Mouse (Mus musculus): ENCODE measurements around the gene Acadvl. TPM values are rescaled to one million over a fixed set of nuclear protein-coding genes. Genes with fewer than 3 reads are reported as not detected.
A peak's percentile ranks its signal among the peaks of the same experiment; 100 is the strongest.
"Not testable (repeated sequence)": the region's sequence is repeated elsewhere in the genome, so short reads cannot be mapped to it uniquely, and the experiment has no call there.

Gene Acadvl
- polyA plus RNA-seq, 1 experiment from 2014 or later = 61.9 TPM

- Histone ChIP-seq H3K4me3 (peak overlapping the region; percentile 35), H3K4me1 (peaks cover 86% of the 10 kb centered on the region), H3K27me3 (no peaks in the 10 kb centered on the region), H3K9me3 (replicated peaks) (no peaks in the 10 kb centered on the region), H3K4me2 (replicated peaks) (peak overlapping the region; percentile 65), H3K36me3 (no peaks in the 10 kb centered on the region), H3K9ac (peak overlapping the region; percentile 57; the same call in 1 of the 2 replicates), H3K27ac (peak overlapping the region; percentile 67)
- ATAC-seq (ENCODE audit: low FRiP score) = no peak
- 12% methylated on average over 6 of the region's 6 CpGs for WGBS
Measured at GRCm38 (mm10) chr11:70024151-70024514, 8.9 kb upstream of the Acadvl start.

GRCm38 (mm10) chr11:70023481-70024150 lies 8.4 kb upstream of the Acadvl start:
- Histone ChIP-seq H3K27ac (peak overlapping the region; percentile 67), H3K4me2 (replicated peaks) (peak overlapping the region; percentile 65), H3K4me3 (peak overlapping the region; percentile 35), H3K4me1 (peaks cover 86% of the 10 kb centered on the region), H3K9ac (peak overlapping the region; percentile 57), H3K36me3 (no peaks in the 10 kb centered on the region), H3K27me3 (no peaks in the 10 kb centered on the region), H3K9me3 (replicated peaks) (no peaks in the 10 kb centered on the region)
- ATAC-seq (ENCODE audit: low FRiP score) = no peak
- 5% methylated on average over 23 of the region's 29 CpGs for WGBS

GRCm38 (mm10) chr11:70021264-70022132 lies 6.3 kb upstream of the Acadvl start:
- H3K27me3 ChIP-seq = no peaks in the 10 kb centered on the region
- WGBS = 2% methylated on average over 40 of the region's 40 CpGs
- no peaks in the 10 kb centered on the region for H3K9me3 ChIP-seq (replicated peaks)
- peak; percentile 76 for ATAC-seq (ENCODE audit: low FRiP score)
- H3K27ac ChIP-seq = peak overlapping the region; percentile 94
- peak overlapping the region; percentile 91 for H3K4me2 ChIP-seq (replicated peaks)
- H3K4me3 ChIP-seq = peak overlapping the region; percentile 71
- H3K9ac ChIP-seq = peak overlapping the region; percentile 96; the same call in 1 of the 2 replicates
- peaks cover 80% of the 10 kb centered on the region for H3K4me1 ChIP-seq
- no peaks in the 10 kb centered on the region for H3K36me3 ChIP-seq

GRCm38 (mm10) chr11:70020731-70021263 lies 5.6 kb upstream of the Acadvl start:
- H3K27ac ChIP-seq = peak overlapping the region; percentile 94
- peak overlapping the region; percentile 91 for H3K4me2 ChIP-seq (replicated peaks)
- H3K9me3 ChIP-seq (replicated peaks) = no peaks in the 10 kb centered on the region
- H3K4me1 ChIP-seq = peaks cover 73% of the 10 kb centered on the region
- WGBS = 0% methylated on average over 8 of the region's 8 CpGs
- H3K9ac ChIP-seq = peak overlapping the region; percentile 96
- ATAC-seq (ENCODE audit: low FRiP score) = peak; percentile 82
- no peaks in the 10 kb centered on the region for H3K27me3 ChIP-seq
- peak overlapping the region; percentile 71 for H3K4me3 ChIP-seq
- no peaks in the 10 kb centered on the region for H3K36me3 ChIP-seq

GRCm38 (mm10) chr11:70020022-70020631 lies 4.9 kb upstream of the Acadvl start:
- peak overlapping the region; percentile 91 for H3K4me2 ChIP-seq (replicated peaks)
- peaks cover 68% of the 10 kb centered on the region for H3K4me1 ChIP-seq
- H3K36me3 ChIP-seq = no peaks in the 10 kb centered on the region
- no peak for ATAC-seq (ENCODE audit: low FRiP score)
- peak overlapping the region; percentile 96 for H3K9ac ChIP-seq
- H3K27ac ChIP-seq = peak overlapping the region; percentile 94
- 24% methylated on average over 7 of the region's 8 CpGs for WGBS
- H3K9me3 ChIP-seq (replicated peaks) = no peaks in the 10 kb centered on the region
- H3K27me3 ChIP-seq = no peaks in the 10 kb centered on the region
- peak overlapping the region; percentile 71 for H3K4me3 ChIP-seq

GRCm38 (mm10) chr11:70019495-70020021 lies 4.3 kb upstream of the Acadvl start:
- Histone ChIP-seq H3K9ac (peak overlapping the region; percentile 96), H3K9me3 (replicated peaks) (no peaks in the 10 kb centered on the region), H3K27me3 (no peaks in the 10 kb centered on the region), H3K27ac (peak overlapping the region; percentile 94), H3K36me3 (no peaks in the 10 kb centered on the region), H3K4me1 (peaks cover 67% of the 10 kb centered on the region), H3K4me2 (replicated peaks) (peak overlapping the region; percentile 91), H3K4me3 (peak overlapping the region; percentile 71)
- WGBS = 25% methylated on average over 1 of the region's 2 CpGs
- no peak for ATAC-seq (ENCODE audit: low FRiP score)

GRCm38 (mm10) chr11:70018131-70018990 lies 3.1 kb upstream of the Acadvl start:
- Histone ChIP-seq H3K9me3 (replicated peaks) (no peaks in the 10 kb centered on the region), H3K36me3 (peaks cover 2% of the 10 kb centered on the region; the same call in 1 of the 2 replicates), H3K4me2 (replicated peaks) (peak overlapping the region; percentile 91), H3K9ac (peak overlapping the region; percentile 96), H3K4me3 (peak overlapping the region; percentile 71), H3K4me1 (peaks cover 64% of the 10 kb centered on the region), H3K27ac (peak overlapping the region; percentile 94), H3K27me3 (no peaks in the 10 kb centered on the region)
- 1% methylated on average over 21 of the region's 25 CpGs for WGBS
- ATAC-seq (ENCODE audit: low FRiP score) = no peak

- Histone ChIP-seq H3K36me3 (peaks cover 13% of the 10 kb centered on the region), H3K27ac (peak overlapping the region; percentile 94), H3K4me2 (replicated peaks) (peak overlapping the region; percentile 91), H3K27me3 (no peaks in the 10 kb centered on the region), H3K9me3 (replicated peaks) (no peaks in the 10 kb centered on the region), H3K4me1 (peaks cover 54% of the 10 kb centered on the region), H3K4me3 (peak overlapping the region; percentile 71; the same call in 1 of the 2 replicates), H3K9ac (peak overlapping the region; percentile 96)
- WGBS = 44% methylated on average over 7 of the region's 7 CpGs
- no peak for ATAC-seq (ENCODE audit: low FRiP score)
Measured at GRCm38 (mm10) chr11:70017199-70017767, 2.1 kb upstream of the Acadvl start.

GRCm38 (mm10) chr11:70016669-70017068 lies 1.5 kb upstream of the Acadvl start, which contains the start of gene Dlg4:
Gene Dlg4 (plus strand): TSS chr11:70016942.
- peak within 1 kb of the TSS; percentile 71; the same call in 1 of the 2 replicates for H3K4me3 ChIP-seq
- WGBS = 78% methylated on average over 3 of the region's 3 CpGs
- no peak for ATAC-seq (ENCODE audit: low FRiP score)
- no peaks in the 10 kb centered on the region for H3K9me3 ChIP-seq (replicated peaks)
- H3K4me2 ChIP-seq (replicated peaks) = peak within 1 kb of the TSS; percentile 91
- no peaks in the 10 kb centered on the region for H3K27me3 ChIP-seq
- peak within 1 kb of the TSS; percentile 94 for H3K27ac ChIP-seq
- H3K9ac ChIP-seq = peak within 1 kb of the TSS; percentile 96
- peaks cover 19% of the 10 kb centered on the region for H3K36me3 ChIP-seq
- peaks cover 50% of the 10 kb centered on the region for H3K4me1 ChIP-seq

GRCm38 (mm10) chr11:70016177-70016576 lies 966 bp upstream of the Acadvl start:
- not testable (repeated sequence) for H3K9me3 ChIP-seq (replicated peaks); ATAC-seq (ENCODE audit: low FRiP score); H3K27me3 ChIP-seq; H3K4me3 ChIP-seq; H3K4me2 ChIP-seq (replicated peaks); H3K9ac ChIP-seq; H3K27ac ChIP-seq
- 91% methylated on average over 2 of the region's 2 CpGs for WGBS
- H3K4me1 ChIP-seq = peaks cover 50% of the 10 kb centered on the region
- H3K36me3 ChIP-seq = peaks cover 24% of the 10 kb centered on the region

- peaks cover 50% of the 10 kb centered on the region for H3K4me1 ChIP-seq
- WGBS = 66% methylated on average over 6 of the region's 6 CpGs
- H3K36me3 ChIP-seq = peaks cover 29% of the 10 kb centered on the region
- H3K9me3 ChIP-seq (replicated peaks) = no peaks in the 10 kb centered on the region
- H3K9ac ChIP-seq = no peak overlapping the region
- peak overlapping the region; percentile 86 for H3K4me2 ChIP-seq (replicated peaks)
- ATAC-seq (ENCODE audit: low FRiP score) = no peak
- no peak overlapping the region for H3K27ac ChIP-seq
- no peaks in the 10 kb centered on the region for H3K27me3 ChIP-seq
- H3K4me3 ChIP-seq = no peak overlapping the region
Measured at GRCm38 (mm10) chr11:70015677-70016076, 466 bp upstream of the Acadvl start.

All from hindbrain, embryonic 12.5 days (tissue).